In genomic region chr5:53955966-53956365, GRCm38 (mm10) we compare ENCODE assay signal across 26 mouse cellular contexts.
"Had no signal": no experiment of that assay in that cellular context is flagged by ENCODE, and none has a peak within 500 bp of the region (broad histone marks: within the 10 kb centered on the region; RNA-seq: fewer than 3 reads in every experiment).

No protein-coding gene starts in this region.

- H3K9ac ChIP-seq: embryonic facial prominence, embryonic 12.5 days; embryonic facial prominence, embryonic 13.5 days; embryonic facial prominence, embryonic 15.5 days; forebrain, embryonic 12.5 days; forebrain, embryonic 13.5 days; forebrain, embryonic 15.5 days; forebrain, postnatal 0 days had no signal

- H3K27ac ChIP-seq: embryonic facial prominence, embryonic 10.5 days; embryonic facial prominence, embryonic 12.5 days; embryonic facial prominence, embryonic 13.5 days; embryonic facial prominence, embryonic 15.5 days; forebrain, embryonic 10.5 days; forebrain, embryonic 12.5 days; forebrain, embryonic 13.5 days; forebrain, embryonic 15.5 days; gastrocnemius, adult 2 months; heart, adult 2 months had no signal

- ATAC-seq: forebrain, embryonic 13.5 days; forebrain, embryonic 14.5 days; forebrain, embryonic 15.5 days; forebrain, embryonic 16.5 days; forebrain, postnatal 0 days had no signal

- H3K4me2 ChIP-seq: embryonic facial prominence, embryonic 12.5 days; embryonic facial prominence, embryonic 13.5 days; embryonic facial prominence, embryonic 15.5 days; forebrain, embryonic 12.5 days; forebrain, embryonic 13.5 days; forebrain, embryonic 15.5 days; heart, embryonic 11.5 days had no signal

- H3K27me3 ChIP-seq: embryonic facial prominence, embryonic 12.5 days; embryonic facial prominence, embryonic 13.5 days; embryonic facial prominence, embryonic 15.5 days; forebrain, embryonic 12.5 days; forebrain, embryonic 13.5 days; forebrain, embryonic 15.5 days had no signal

- H3K9me3 ChIP-seq: embryonic facial prominence, embryonic 10.5 days; embryonic facial prominence, embryonic 12.5 days; embryonic facial prominence, embryonic 13.5 days; embryonic facial prominence, embryonic 15.5 days; forebrain, embryonic 10.5 days; forebrain, embryonic 12.5 days; forebrain, embryonic 13.5 days; forebrain, embryonic 15.5 days had no signal

- H3K4me3 ChIP-seq: embryonic facial prominence, embryonic 10.5 days; embryonic facial prominence, embryonic 12.5 days; embryonic facial prominence, embryonic 13.5 days; embryonic facial prominence, embryonic 15.5 days; erythroblast, embryonic 14.5 days; forebrain, embryonic 10.5 days; forebrain, embryonic 12.5 days; forebrain, embryonic 13.5 days; forebrain, embryonic 15.5 days; gastrocnemius, adult 2 months; heart, adult 2 months had no signal

- H3K4me1 ChIP-seq: embryonic facial prominence, embryonic 12.5 days; embryonic facial prominence, embryonic 13.5 days; forebrain, embryonic 10.5 days; forebrain, embryonic 12.5 days; forebrain, embryonic 13.5 days; forebrain, embryonic 15.5 days had no signal

- H3K36me3 ChIP-seq: embryonic facial prominence, embryonic 10.5 days; embryonic facial prominence, embryonic 12.5 days; embryonic facial prominence, embryonic 13.5 days; embryonic facial prominence, embryonic 15.5 days; forebrain, embryonic 10.5 days; forebrain, embryonic 12.5 days; forebrain, embryonic 15.5 days had no signal

- DNase-seq: cerebellum, adult 18-20 months; cerebellum, adult 2 months; cerebellum, adult 8-10 months; cerebellum, adult 9-10 months; cerebellum, postnatal 25 days; cerebellum, postnatal 36 days; embryo, embryonic 11 days; forebrain, postnatal 0 days; gastrocnemius, adult 2 months; gastrocnemius, postnatal 10 days; gastrocnemius, postnatal 14 days; gastrocnemius, postnatal 25 days; gastrocnemius, postnatal 36 days; heart, adult 2 months had no signal
